Comparison of ENCODE assay signal across 25 mouse cellular contexts in genomic region chr6:34903851-34904250, GRCm38 (mm10). TPM values are rescaled to one million over a fixed set of nuclear protein-coding genes. Genes with fewer than 3 reads are reported as not detected.
DNase-seq lines count a peak whose midpoint lies in the region; ATAC-seq and TF ChIP-seq lines count a peak whose summit lies in the region.
"Had no signal": no experiment of that assay in that cellular context is flagged by ENCODE, and none has a peak within 500 bp of the region (broad histone marks: within the 10 kb centered on the region; RNA-seq: fewer than 3 reads in every experiment).

No protein-coding gene starts in this region.

- no peaks in the 10 kb centered on the region for H3K27me3 ChIP-seq in heart, embryonic 13.5 days (replicated peaks)
- H3K27me3 ChIP-seq in liver, embryonic 12.5 days (replicated peaks), result no peaks in the 10 kb centered on the region
- H3K27me3 ChIP-seq in lung, embryonic 14.5 days (ENCODE audit: insufficient read depth, low read length), result no peaks in the 10 kb centered on the region
- no peaks in the 10 kb centered on the region for H3K27me3 ChIP-seq in forebrain, embryonic 11.5 days (ENCODE audit: control insufficient read depth, insufficient read depth, low read length)
- H3K27me3 ChIP-seq: embryonic facial prominence, embryonic 15.5 days; midbrain, embryonic 13.5 days; neural tube, embryonic 13.5 days had no signal

- TF ChIP-seq CTCF in lung, embryonic 14.5 days (IDR thresholded peaks at IDR 0.05; ENCODE audit: low read depth), result no peak

- peak overlapping the region; percentile 46 for H3K4me2 ChIP-seq in heart, embryonic 13.5 days
- peak overlapping the region; percentile 27 for H3K4me2 ChIP-seq in liver, embryonic 12.5 days
- peak overlapping the region; percentile 36 for H3K4me2 ChIP-seq in lung, embryonic 14.5 days
- no peak overlapping the region for H3K4me2 ChIP-seq in forebrain, embryonic 11.5 days (ENCODE audit: low read depth, low read length, severe bottlenecking)
- H3K4me2 ChIP-seq: embryonic facial prominence, embryonic 15.5 days; midbrain, embryonic 13.5 days; neural tube, embryonic 13.5 days had no signal

- H3K27ac ChIP-seq in heart, embryonic 13.5 days (replicated peaks), result peak overlapping the region; percentile 82
- peak overlapping the region; percentile 52 for H3K27ac ChIP-seq in liver, embryonic 12.5 days
- peak overlapping the region; percentile 88 for H3K27ac ChIP-seq in lung, embryonic 14.5 days (ENCODE audit: low read depth)
- H3K27ac ChIP-seq in forebrain, embryonic 11.5 days (ENCODE audit: low read depth, low read length), result no peak overlapping the region
- H3K27ac ChIP-seq: embryonic facial prominence, embryonic 15.5 days; layer of hippocampus, adult 2 months; midbrain, embryonic 13.5 days; neural tube, embryonic 13.5 days had no signal

- 36% methylated on average over 10 of the region's 10 CpGs for WGBS in heart, embryonic 13.5 days
- 82% methylated on average over 10 of the region's 10 CpGs for WGBS in liver, embryonic 12.5 days (ENCODE audit: insufficient replicate concordance)
- WGBS in lung, embryonic 14.5 days, result 29% methylated on average over 10 of the region's 10 CpGs
- 89% methylated on average over 10 of the region's 10 CpGs for WGBS in forebrain, embryonic 11.5 days

- peaks cover 88% of the 10 kb centered on the region for H3K36me3 ChIP-seq in heart, embryonic 13.5 days
- H3K36me3 ChIP-seq in liver, embryonic 12.5 days, result peaks cover 96% of the 10 kb centered on the region
- H3K36me3 ChIP-seq in lung, embryonic 14.5 days (ENCODE audit: insufficient read depth), result peaks cover 76% of the 10 kb centered on the region
- H3K36me3 ChIP-seq in forebrain, embryonic 11.5 days (ENCODE audit: control insufficient read depth, insufficient read depth, low read length), result no peaks in the 10 kb centered on the region; the same call in 1 of the 2 replicates

- intact Hi-C loops in heart, postnatal 25 days (cut with DNase I), result no loop called here

- H3K9me3 ChIP-seq in heart, embryonic 13.5 days, result no peaks in the 10 kb centered on the region
- H3K9me3 ChIP-seq in liver, embryonic 12.5 days (replicated peaks), result no peaks in the 10 kb centered on the region
- no peaks in the 10 kb centered on the region for H3K9me3 ChIP-seq in lung, embryonic 14.5 days (ENCODE audit: low read depth, low read length)
- H3K9me3 ChIP-seq in forebrain, embryonic 11.5 days (ENCODE audit: control insufficient read depth, low read length), result no peaks in the 10 kb centered on the region
- H3K9me3 ChIP-seq: embryonic facial prominence, embryonic 15.5 days; midbrain, embryonic 13.5 days; neural tube, embryonic 13.5 days had no signal

- H3K4me1 ChIP-seq in heart, embryonic 13.5 days, result peaks cover 82% of the 10 kb centered on the region
- H3K4me1 ChIP-seq in liver, embryonic 12.5 days, result peaks cover 74% of the 10 kb centered on the region
- H3K4me1 ChIP-seq in lung, embryonic 14.5 days (ENCODE audit: insufficient read depth), result 0 out of 2 replicates have a peak, but pooled peaks cover 5% of the 10 kb centered on the region
- H3K4me1 ChIP-seq in forebrain, embryonic 11.5 days (replicated peaks; ENCODE audit: control insufficient read depth, insufficient read depth, low read length), result no peaks in the 10 kb centered on the region
- H3K4me1 ChIP-seq: embryonic facial prominence, embryonic 15.5 days had no signal

- H3K4me3 ChIP-seq in heart, embryonic 13.5 days, result no peak overlapping the region
- H3K4me3 ChIP-seq in liver, embryonic 12.5 days, result no peak overlapping the region
- no peak overlapping the region for H3K4me3 ChIP-seq in lung, embryonic 14.5 days (ENCODE audit: low read depth, low read length)
- H3K4me3 ChIP-seq in forebrain, embryonic 11.5 days (ENCODE audit: low read depth, low read length), result no peak overlapping the region
- H3K4me3 ChIP-seq: embryonic facial prominence, embryonic 15.5 days; layer of hippocampus, adult 2 months; midbrain, embryonic 13.5 days; neural tube, embryonic 13.5 days had no signal

- peak overlapping the region; percentile 67 for H3K9ac ChIP-seq in heart, embryonic 13.5 days
- H3K9ac ChIP-seq in liver, embryonic 12.5 days, result 0 out of 2 replicates have a peak overlapping the region, but pooled peaks have one; percentile 7
- H3K9ac ChIP-seq in lung, embryonic 14.5 days, result no peak overlapping the region
- no peak overlapping the region for H3K9ac ChIP-seq in forebrain, embryonic 11.5 days (ENCODE audit: low read length)
- H3K9ac ChIP-seq: embryonic facial prominence, embryonic 15.5 days; midbrain, embryonic 13.5 days; neural tube, embryonic 13.5 days had no signal

- DNase-seq in heart, postnatal 25 days (ENCODE audit: low spot score), result no peak
- DNase-seq in liver, result no peak
- DNase-seq in lung, embryonic 14.5 days, result peak; percentile 59
- DNase-seq in lung, postnatal 14 days, result peak; percentile 30
- no peak for DNase-seq in cerebellum, adult 11 months
- DNase-seq in forebrain, embryonic 11.5 days (ENCODE audit: low spot score), result no peak
- DNase-seq: adrenal gland, postnatal 25 days; B cell, adult 2 months; cerebellum, adult 18-20 months; cerebellum, postnatal 36 days; thymus, postnatal 25 days had no signal

- ATAC-seq in heart, embryonic 13.5 days (ENCODE audit: extremely low read depth, insufficient number of reproducible peaks, low FRiP score, low TSS enrichment), result no peak
- no peak for ATAC-seq in liver, embryonic 12.5 days
- peak; percentile 83 for ATAC-seq in lung, embryonic 14.5 days (ENCODE audit: insufficient read depth)
- no peak for ATAC-seq in forebrain, embryonic 11.5 days (replicated peaks; ENCODE audit: low FRiP score)
- ATAC-seq: hindbrain, embryonic 16.5 days; intestine, embryonic 16.5 days; midbrain, embryonic 13.5 days had no signal

RNA-seq across cellular contexts. Expression of gene Wdr91, which starts 6.8 kb away (rescaled TPM):
- polyA plus RNA-seq in heart, embryonic 13.5 days (2015; fragmentation: Nextera tagmentation; extraction: Ambion mirVana), result 9.4 and 11.2 TPM in 2 replicates
- 10 to 100 TPM; 12.0 to 13.5 TPM for total RNA-seq in heart, postnatal 25 days (2021)
- polyA plus RNA-seq in liver, embryonic 12.5 days (2016; fragmentation: Nextera tagmentation; extraction: Ambion mirVana), result 14.2 and 18.6 TPM in 2 replicates
- 14.7 and 16.2 TPM in 2 replicates for polyA plus RNA-seq in lung, embryonic 14.5 days (2014; fragmentation: Nextera tagmentation; extraction: Ambion mirVana)
- 12.3 and 12.9 TPM in 2 replicates for polyA plus RNA-seq in forebrain, embryonic 11.5 days (2014; fragmentation: Nextera tagmentation; extraction: Ambion mirVana)

RNA-seq across cellular contexts. Expression of gene Stra8, which starts 16.1 kb away (rescaled TPM):
- not detected in 2 replicates for polyA plus RNA-seq in heart, embryonic 13.5 days (2015; fragmentation: Nextera tagmentation; extraction: Ambion mirVana)
- total RNA-seq in heart, postnatal 25 days (2021), result not detected
- polyA plus RNA-seq in liver, embryonic 12.5 days (2016; fragmentation: Nextera tagmentation; extraction: Ambion mirVana), result not detected in 2 replicates
- polyA plus RNA-seq in lung, embryonic 14.5 days (2014; fragmentation: Nextera tagmentation; extraction: Ambion mirVana), result not detected in 2 replicates
- not detected in 2 replicates for polyA plus RNA-seq in forebrain, embryonic 11.5 days (2014; fragmentation: Nextera tagmentation; extraction: Ambion mirVana)
- total RNA-seq: adrenal gland, postnatal 25 days; gastrocnemius, adult 18-20 months; granulocyte monocyte progenitor cell, adult 5-6 weeks; layer of hippocampus, adult 2 months; left cerebral cortex, postnatal 25 days; megakaryocyte progenitor cell, adult 5-6 weeks had no signal
- polyA plus RNA-seq: embryonic facial prominence, embryonic 15.5 days; hindbrain, embryonic 16.5 days; intestine, embryonic 16.5 days; kidney, embryonic 16.5 days; midbrain, embryonic 13.5 days; neural tube, embryonic 13.5 days; small intestine, adult 2 months had no signal

RNA-seq across cellular contexts. Expression of gene Cyren, which starts 26.0 kb away (rescaled TPM):
- polyA plus RNA-seq in heart, embryonic 13.5 days (2015; fragmentation: Nextera tagmentation; extraction: Ambion mirVana), result 8.6 and 9.2 TPM in 2 replicates
- total RNA-seq in heart, postnatal 25 days (2021), result 1 to 10 TPM; 3.8 to 4.1 TPM
- 16.0 and 16.5 TPM in 2 replicates for polyA plus RNA-seq in liver, embryonic 12.5 days (2016; fragmentation: Nextera tagmentation; extraction: Ambion mirVana)
- 15.0 and 17.6 TPM in 2 replicates for polyA plus RNA-seq in lung, embryonic 14.5 days (2014; fragmentation: Nextera tagmentation; extraction: Ambion mirVana)
- polyA plus RNA-seq in forebrain, embryonic 11.5 days (2014; fragmentation: Nextera tagmentation; extraction: Ambion mirVana), result 13.7 and 13.9 TPM in 2 replicates

RNA-seq across cellular contexts. Expression of gene Tmem140, which starts 40.9 kb away (rescaled TPM):
- 0.92 and 1.5 TPM in 2 replicates for polyA plus RNA-seq in heart, embryonic 13.5 days (2015; fragmentation: Nextera tagmentation; extraction: Ambion mirVana)
- total RNA-seq in heart, postnatal 25 days (2021), result 10 to 100 TPM; 20.0 to 25.3 TPM
- 2.6 and 3.7 TPM in 2 replicates for polyA plus RNA-seq in liver, embryonic 12.5 days (2016; fragmentation: Nextera tagmentation; extraction: Ambion mirVana)
- polyA plus RNA-seq in lung, embryonic 14.5 days (2014; fragmentation: Nextera tagmentation; extraction: Ambion mirVana), result 2.7 TPM in 2 replicates
- polyA plus RNA-seq in forebrain, embryonic 11.5 days (2014; fragmentation: Nextera tagmentation; extraction: Ambion mirVana), result 0.89 and 1.2 TPM in 2 replicates

Comparison
In these comparisons a context has a peak if more than half of its experiments do, and no peak if none do; other contexts are left out.
1. H3K9ac ChIP-seq: peak in heart, embryonic 13.5 days (single experiment) and liver, embryonic 12.5 days (single experiment); none in lung, embryonic 14.5 days (single experiment) and forebrain, embryonic 11.5 days (single experiment).
2. DNase-seq: peak in lung, embryonic 14.5 days (single experiment) and lung, postnatal 14 days (single experiment); none in heart, postnatal 25 days (single experiment), liver (single experiment), cerebellum, adult 11 months (single experiment) and forebrain, embryonic 11.5 days (single experiment).